Mouse (Mus musculus): ENCODE measurements around the gene Hhatl.

Gene Hhatl

DNA sequence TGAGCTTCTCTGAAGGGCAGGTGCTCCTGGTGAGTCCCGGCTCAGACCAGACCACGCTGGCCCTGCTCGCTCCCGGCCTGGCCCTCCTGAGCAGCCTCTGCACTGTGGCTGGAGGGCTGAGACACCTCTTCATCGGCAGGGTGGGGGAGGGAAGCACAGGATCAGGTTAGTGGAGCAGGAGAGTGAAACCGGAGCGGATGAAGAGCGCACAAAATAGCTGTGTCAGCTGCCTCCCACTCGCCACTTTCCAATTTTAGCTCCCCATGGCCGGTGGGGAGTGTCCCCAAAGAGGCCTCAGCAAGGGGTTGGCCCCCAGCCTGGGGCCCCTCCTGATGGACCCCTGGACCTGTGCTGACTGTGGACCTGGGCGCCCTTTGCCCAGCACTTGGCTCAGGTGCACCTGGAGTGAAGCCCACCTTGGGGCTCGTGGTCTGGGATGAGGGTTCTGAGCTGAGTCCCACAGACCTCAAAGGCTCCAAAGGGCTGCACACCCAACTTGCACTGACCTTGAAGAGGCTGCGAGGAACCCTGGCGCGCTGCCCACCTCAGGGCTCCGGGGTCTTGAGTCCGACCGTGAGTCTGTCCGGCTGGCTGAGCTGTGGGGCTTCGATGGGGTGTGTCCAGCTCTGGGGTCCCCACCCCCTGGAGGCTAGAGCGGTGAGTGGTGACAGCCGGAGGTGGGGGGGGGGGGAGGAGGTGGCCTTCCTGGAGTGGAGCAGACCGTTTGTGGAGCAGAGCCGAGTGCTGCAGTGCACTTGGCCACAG lies at the start of gene Hhatl:
TSS of gene Hhatl (minus strand) at position 751 of the 765 bp plus-strand sequence.
- no peak for DNase-seq (ENCODE audit: low read depth)

DNA sequence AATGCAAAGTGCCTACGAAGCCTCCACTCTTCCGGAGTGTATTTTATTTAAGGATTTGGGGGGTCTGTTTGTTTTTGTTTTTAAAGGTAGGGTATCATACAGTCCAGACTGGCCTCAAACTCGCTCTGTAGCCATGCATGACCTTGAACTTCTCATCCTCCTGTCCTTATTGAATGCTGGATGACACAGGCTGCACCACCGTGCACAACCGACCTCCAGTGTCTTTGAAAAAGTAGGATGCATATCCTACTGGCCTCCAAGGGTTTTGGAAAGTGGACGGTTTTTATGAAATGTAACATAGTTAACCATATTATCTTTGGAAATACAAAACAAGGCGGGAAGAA lies 47.3 kb upstream of the Hhatl start:
- DNase-seq (ENCODE audit: low read depth), result no peak

DNA sequence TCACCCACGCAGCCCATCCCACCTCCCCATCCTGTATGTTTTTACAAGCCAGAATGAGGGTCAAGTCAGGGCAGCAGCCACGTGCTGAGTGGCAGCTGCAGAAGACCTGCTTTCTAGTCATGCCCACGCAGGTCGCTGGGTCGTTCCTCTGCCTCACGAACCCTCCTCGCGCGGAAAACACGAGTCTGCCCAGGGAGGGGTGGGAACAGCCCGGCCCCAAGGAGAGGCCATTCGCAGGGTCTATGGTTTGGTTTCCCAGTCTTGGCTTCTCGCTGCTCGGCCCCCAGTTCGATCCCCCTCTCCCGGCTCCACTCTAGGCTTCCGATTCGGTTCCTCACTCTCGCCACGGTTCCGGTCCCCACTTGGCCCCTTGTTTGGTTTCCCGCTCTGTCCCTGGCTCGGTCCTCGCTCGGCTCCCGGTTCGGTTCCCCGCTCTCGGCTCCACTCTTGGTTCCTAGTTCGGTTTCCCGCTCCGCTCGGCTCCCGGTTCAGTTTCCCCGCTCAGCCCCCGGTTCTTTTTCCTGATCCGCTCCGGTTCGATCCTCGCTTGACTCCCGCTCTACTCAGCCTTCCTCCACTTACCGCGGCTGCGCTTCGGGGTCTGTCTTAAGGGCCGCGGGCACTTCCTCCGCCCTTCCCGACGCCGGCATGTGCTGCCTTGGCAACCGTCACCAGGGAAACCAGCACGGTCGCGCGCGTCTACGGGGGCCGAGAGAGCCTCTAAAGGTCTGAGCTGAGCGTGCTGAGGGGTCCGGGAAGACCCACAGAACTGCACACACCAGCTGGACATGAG lies 46.7 kb upstream of the Hhatl start, which contains the start of gene Ccdc13:
TSS of gene Ccdc13 (minus strand) at position 633 of the 793 bp plus-strand sequence.
- no peak for DNase-seq (ENCODE audit: low read depth)

DNA sequence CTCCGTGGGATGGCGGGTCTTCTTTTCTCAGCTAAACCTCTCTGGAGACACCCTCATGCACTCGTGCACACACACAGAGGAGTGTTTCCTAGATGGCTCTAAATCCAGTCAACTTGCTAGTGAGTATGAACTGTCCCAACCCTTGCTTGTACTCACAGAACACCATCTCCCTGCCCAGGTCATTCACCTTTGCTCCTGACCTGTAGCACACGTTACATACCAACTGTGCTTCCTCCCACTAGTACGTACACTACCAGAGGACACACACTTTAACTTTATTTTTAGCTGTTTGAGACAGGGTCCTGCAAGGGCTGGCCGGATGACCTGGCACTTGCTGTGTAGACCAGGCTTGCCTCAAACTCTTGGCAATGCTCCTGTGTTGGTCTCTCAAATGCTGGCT lies 45.7 kb upstream of the Hhatl start:
- no peak for DNase-seq (ENCODE audit: low read depth)

DNA sequence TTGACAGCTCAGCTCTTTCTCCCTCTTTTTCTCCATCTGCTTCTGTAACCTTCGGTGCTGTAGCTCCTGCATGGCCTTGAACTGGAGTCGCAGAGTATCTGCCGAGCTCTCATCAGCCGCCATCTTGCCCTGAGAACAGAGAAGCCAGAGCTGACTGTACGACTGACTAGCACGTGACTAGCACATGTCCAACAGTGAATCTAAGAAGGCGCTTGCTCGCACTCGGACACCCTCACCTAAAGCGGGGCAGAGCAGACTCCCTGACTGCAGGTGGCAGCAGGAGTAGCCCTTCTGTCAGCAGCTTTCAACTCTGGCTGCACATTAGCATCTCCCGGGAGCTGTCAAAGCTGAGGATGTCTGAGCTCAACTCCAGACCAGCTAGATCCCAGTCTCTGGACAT lies 41.5 kb upstream of the Hhatl start:
- no peak for DNase-seq (ENCODE audit: low read depth)

DNA sequence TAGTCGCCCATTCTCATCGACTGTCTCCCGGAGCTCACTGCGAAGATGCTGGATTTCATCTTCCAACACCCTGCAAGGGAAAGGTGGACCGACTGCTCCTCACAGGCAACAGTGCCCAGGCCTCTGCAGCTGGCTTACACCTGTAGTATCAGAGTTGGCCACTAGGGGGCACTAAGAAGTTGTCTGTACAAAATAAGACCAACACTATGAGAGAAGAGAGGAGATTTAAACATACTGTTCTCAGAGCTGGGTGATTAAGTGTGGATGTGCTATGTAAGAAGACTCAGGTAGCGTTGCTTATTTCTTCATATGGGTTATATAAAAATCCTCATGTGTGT lies 38.6 kb upstream of the Hhatl start:
- DNase-seq (ENCODE audit: low read depth), result peak; percentile 51

DNA sequence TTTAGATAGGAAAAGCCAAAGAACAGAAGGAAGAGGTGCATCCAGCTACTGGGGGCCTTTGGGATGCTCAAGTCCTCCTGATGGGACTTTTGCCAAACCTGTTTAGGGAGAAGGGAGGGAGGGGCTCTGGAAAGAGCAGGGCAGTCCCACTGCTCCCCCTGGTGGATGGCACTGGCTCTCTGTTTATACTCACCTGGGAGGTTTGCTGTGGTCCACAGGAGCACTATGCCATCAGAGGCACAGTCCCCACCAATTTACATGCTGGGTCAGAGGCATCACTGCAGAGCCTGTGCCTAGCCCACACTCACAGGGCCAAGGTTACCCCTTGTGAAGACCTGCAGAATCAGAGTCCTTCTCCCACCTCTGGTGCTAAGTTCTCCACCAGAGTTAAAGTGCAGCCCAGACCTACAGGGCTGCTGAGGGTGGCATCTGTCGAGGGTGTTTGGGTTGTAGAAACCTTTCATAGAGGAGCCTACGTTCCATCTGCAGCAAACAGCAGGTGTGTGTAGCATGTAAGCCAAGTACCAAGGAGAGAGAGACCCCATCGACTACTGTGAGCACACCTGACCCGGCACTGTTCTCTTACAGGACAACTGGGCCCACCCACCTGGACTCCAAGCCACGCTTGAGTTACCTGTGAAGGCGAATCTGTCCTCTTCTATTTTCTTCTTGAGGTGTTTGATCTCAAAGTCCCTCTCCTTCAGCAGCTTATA lies 38.1 kb upstream of the Hhatl start:
- no peak for DNase-seq (ENCODE audit: low read depth)

DNA sequence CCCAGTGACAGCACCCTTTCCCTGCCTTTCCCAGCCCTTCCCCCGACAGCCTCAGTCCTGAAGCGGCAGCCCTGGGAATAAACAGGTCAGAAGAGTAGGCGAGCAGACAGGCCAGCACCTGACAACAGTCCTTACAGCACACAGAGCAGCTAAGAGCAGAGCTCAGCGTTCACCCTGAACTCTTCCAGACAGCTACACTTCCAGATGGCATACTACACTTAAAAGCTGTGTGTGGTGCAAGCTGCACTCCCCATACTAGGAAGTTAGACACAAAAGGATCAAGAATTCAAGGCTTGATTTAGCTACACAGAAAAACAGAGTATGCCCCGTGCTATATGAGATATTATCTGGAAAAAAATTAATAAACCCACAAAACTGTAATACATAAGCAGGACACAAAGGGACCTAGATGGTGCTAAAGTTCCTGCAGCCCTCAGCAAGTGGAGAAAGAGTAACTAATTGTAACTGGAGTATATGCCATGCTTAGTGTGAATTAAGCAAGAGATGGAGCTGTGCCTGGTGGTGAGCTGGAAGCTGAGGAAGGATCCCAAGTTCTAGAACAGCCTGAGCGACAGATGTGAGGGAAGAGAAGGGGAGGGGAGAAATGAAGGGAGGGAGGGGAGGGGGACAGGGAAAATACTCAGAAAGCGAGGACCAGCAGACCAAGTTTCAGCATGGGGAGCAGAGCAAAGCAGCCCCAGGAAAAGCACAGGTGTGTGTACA lies 37.1 kb upstream of the Hhatl start:
- no peak for DNase-seq (ENCODE audit: low read depth)

DNA sequence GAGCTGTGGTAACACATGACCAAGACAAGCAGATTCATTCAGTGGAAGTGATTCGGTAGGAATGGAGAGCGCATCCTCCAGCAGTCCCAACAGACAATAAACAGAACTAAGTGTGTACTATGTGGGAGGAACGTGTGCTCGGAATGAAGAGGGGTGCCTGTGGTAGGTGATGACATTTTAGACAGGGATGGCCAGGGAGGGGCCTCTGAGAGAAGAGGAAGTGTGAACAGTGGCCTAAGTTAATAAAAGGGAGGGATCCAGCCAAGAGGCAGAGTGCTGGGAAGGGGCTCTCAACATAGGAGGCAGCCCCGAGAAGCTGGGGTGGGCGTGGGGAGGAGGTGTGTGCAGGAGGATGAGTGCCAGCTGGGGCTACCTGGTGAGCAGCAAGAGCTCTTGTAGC lies 36.0 kb upstream of the Hhatl start:
- DNase-seq (ENCODE audit: low read depth), result no peak

DNA sequence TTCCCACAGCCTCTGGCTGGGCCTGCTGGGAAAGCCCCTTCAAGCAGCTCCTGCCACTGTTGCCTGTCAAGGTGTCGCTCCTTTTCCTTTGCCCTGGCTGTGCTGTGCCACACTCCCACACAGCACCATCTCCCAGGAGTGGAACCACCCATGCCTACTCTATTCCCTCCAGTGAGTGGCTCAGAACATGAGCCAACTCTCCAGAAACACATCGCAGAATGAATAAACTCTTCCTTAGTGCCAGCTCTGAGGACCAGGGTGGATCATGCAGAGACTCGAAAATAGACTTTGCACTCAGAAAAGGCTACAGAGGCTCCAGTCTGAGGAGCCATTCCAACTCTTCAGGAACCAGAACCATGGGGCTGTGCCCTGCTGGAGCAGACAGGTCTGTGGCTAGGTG lies 34.0 kb upstream of the Hhatl start:
- DNase-seq (ENCODE audit: low read depth), result no peak

DNA sequence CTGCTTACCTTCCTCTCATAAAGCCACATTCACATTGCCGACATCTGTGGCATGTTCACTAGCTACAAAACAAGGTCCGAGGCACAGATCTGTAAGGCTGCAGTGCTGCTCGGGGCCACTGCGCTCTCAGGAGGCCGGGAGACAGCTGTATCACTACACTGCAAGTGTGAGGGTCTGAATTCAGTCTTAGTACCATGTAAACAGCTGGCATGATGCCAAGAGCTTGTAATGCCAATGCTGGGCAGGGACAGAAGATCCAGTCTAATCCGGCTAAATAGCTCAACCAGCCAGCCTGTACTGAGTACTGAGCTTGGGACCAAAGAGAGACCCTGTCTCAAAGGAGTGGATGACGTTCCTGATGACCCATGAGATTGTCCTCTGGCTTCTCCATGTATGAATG lies 31.7 kb upstream of the Hhatl start:
- DNase-seq (ENCODE audit: low read depth), result no peak

DNA sequence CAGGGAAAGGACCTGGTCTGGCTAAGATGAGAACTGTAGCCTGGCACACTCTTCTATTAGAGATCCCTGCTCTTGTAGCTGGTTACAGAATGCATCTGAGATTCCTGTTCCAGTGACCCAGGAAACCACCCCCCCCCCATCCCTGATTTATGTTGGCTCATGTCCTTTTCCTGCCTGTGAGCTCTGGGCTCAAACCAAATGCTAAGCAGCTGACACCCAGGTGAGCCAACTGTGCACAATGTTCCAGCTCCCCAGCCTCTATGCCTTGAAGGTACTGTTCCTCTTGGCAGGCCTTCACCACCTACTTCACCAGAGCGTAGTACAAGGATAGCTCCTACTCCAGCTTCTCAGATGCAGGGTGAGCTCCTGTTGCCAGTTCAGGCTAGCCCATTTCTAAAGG lies 30.7 kb upstream of the Hhatl start:
- no peak for DNase-seq (ENCODE audit: low read depth)

DNA sequence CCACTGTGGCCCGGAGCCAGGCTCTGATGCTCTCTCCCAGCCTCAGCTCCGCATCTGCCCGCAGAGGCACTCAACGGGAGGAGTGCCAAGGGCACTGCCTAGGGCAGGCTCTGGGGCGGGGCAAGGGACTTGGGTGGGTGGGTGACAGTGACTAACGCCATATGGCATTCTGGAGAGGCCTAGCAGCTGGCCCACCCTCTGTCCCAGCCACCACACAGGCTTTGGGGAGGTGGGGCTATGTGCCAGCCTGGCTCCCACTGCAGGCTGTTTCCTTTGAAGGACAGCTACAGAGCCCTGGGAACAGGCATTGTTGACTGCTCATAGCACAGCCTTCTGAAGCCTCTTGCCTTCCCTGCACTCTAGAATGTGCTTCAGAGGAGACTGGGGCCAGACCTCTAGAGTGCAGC lies 30.3 kb upstream of the Hhatl start:
- DNase-seq (ENCODE audit: low read depth), result no peak

DNA sequence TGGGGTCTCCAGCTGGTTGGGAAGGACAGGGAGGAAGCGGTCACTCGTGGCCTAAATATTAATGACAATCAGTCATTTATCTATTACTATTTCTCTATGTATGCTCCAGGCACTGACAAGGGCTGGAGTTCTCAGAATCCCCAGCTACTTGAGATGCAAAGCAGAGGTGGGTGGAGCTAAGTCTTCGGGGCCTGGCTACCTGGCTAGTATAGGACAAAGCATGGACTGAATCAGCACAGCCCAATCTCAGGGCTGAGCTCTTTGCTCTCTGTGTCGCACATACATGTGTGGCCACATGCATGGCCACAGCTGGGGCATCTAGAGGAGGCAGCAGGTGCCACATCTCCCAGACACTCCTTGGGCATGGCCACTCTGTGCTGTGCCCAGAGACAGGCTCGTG lies 28.5 kb upstream of the Hhatl start:
- DNase-seq (ENCODE audit: low read depth), result no peak

DNA sequence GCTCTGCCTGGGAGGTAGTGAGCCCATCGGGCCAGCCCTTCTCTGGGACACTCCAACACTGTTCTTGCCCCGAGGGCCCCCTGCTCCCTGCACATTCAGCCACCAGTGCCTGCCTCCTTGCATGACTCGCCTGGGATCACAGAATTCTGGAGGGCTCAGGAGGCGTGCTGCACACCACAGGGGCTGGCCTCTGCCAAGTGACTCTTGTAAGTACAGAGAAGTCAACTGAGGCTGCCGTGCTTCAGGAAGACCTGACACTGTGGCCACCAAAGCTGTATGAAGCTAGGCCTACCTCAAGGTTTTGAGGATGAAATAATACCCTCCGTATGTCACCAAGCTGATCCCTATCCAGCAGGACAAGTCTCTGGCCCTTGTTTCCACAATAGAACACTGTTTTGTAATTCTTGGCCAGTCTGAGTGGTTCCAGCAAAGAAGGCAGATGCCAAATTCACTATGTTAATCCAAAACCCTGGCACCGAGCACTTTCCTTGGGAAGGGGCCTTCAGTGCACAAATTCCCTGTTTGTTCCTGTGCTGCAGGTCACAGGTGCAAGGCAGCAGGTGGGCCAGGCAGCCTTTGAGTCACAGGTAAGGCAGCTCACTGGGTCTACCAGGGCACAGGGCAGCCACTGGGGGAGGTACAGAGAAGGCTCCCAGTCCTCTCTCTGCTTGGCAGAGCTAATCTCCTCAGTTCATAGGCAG lies 27.6 kb upstream of the Hhatl start:
- no peak for DNase-seq (ENCODE audit: low read depth)

DNA sequence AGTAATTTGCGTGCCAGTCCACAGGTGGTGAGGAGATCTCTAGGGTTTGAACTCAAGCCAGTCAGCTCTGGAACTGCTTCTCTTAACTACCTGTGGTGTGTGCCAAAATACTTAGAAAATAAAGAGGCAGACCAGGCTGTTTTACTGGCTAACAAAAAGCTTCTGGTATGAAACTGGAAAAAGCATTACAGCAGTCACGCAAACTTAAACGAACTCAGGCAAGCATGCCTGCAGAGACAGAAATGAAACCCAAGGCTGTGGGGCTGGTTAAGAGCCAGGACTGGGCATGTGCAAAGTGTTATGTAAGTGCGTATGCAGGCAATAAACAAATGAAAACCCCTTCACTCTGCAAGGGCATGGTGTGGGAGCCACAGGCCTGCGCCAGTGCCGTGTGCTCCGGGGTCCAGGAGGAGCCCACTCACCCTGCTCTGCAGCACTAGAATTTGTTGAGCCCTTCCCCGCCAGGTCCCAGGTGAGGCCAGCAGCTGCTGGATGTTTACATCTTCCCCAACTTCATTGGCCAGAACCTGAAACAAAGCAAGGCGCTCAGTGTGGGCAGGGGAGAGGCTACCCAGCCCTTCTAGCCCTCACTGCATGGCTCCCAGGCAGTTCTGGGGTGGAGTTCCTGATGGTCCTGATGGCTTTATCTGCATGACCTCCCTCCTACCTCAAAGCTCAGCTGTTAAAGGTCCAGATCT lies 26.9 kb upstream of the Hhatl start:
- DNase-seq (ENCODE audit: low read depth), result no peak

DNA sequence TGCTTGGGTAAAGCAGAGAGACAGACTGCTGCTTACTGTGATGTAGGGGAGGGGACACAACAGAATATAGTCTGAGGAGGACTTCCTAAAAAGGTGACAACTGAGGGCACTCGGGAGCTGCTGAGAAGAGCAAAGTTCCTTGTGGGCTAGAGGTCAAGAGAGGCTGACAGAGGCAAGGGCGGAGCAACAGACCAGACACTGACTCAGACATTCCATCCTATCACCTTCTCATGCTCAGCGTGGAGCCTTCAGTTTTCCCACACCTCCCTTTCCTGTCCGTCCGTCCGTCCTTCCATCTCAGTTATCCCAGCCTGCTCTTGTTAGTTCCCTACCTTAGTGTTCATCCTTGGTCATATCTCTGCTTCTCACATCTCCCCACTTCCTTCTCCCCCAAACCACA lies 22.9 kb upstream of the Hhatl start:
- DNase-seq (ENCODE audit: low read depth), result no peak

DNA sequence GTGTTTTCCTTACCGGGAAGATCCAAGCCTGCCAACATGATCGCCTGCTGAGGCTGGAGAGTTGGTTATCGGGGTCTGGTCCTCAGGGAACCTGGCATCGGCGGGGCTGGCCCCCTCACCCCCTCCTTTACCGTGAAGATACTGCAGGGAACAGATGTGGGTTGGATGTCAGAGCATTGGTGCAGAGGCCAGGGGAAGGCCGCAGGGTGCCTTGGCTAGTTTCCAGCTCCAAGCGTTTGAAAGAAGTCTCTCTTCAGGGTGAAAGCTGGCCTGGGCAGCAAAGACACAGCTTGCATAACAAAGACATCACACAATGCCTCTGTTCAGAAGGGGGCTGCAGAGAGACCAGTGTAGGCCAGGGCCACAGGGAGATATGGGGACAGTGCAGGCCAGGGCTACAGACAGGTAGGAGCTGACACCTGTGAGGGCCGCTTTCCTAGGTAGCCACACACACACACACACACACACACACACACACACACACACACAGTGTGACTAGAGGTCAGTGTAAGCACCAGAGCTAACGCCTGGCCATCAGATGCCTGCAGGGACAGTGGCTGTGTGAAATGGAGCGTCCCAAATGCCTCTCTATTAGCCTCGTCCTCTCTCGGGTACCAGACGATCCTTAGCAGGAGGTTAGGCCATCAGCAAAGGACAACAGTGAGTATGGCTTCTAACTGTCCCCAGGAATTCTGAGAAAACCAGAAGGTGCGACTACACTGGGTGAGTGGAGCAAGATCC lies 17.9 kb upstream of the Hhatl start:
- no peak for DNase-seq (ENCODE audit: low read depth)

DNA sequence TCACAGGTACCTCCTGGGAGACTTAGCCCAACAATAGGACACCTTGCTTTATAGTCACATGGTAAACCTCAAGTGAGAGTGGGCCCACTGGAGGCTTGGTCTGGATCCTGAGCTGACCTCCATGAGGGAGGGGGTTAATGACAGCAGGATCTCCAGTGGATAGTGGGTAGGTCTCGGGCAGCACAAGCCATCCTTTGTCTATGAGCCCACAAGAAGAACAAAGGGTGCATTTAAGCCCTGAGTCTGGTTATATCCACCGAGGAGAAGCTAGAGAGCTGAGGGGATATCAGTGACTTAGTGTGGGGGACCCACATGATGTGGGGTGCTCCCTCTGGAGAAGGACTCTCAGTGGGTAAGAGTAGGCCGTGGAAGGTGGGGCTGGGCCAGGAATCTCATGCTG lies 16.2 kb upstream of the Hhatl start:
- no peak for DNase-seq (ENCODE audit: low read depth)

DNA sequence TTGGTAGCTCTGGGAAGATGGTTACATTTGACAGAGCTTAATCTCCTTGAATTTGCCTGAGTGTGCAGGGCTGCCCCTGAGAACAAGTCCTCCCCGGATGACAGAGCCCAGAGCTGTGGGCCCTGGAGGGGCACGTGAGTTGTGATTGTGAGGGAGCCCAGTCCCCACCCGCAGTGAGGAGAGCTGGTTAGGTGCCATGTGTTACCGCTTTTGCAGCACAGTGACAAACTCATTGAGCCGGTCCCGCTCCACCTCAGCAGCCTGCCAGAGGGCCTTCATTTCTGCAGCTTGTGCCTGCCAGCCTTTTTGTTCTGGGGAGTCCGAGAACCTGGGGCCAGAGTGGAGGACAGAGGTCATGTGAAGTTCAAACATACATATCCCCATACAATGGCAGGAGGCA lies 15.6 kb upstream of the Hhatl start:
- no peak for DNase-seq (ENCODE audit: low read depth)

DNA sequence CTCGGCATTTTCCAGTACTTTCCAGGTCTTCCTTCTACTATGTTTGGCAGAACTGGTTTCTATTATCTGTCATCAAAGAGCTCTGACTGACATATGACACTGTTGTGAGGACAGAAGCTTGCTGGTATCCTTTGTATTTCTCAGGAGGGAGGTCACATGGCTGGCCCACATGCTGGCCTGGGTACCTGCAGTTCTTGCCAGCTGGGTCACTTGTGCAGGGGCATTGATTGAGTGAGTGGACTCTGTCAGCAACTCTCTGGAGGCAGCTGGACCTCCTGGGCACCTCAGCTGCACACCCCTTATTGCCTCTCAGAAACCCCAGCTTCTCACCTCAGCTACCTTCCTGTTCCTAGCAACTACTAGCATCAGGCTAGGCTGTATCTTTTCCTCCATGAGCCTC lies 15.2 kb upstream of the Hhatl start:
- DNase-seq (ENCODE audit: low read depth), result no peak

Data from c-Kit-positive CD71-positive TER-119-negative erythroid progenitor cells, embryonic 14.5 days (primary cell).